Mouse (Mus musculus) bone marrow, adult 2 months (tissue): Measurements from ENCODE around the gene Gpc6.

Experiments used
- CTCF ChIP-seq: fragments of 200-500 bp; IDR thresholded peaks from 2 replicates; pipeline ENCODE4 v1.5.1; 2011; ENCODE audit warnings: low read length, control low read depth; ENCODE audit not compliant: control insufficient read depth, insufficient read depth
- POLR2A ChIP-seq: fragments of 200-500 bp; IDR thresholded peaks from 2 replicates; pipeline ENCODE4 v1.6.1; 2011; ENCODE audit warnings: low read depth, mild to moderate bottlenecking, control low read depth, low read length, borderline replicate concordance; ENCODE audit not compliant: control insufficient read depth

DNA sequence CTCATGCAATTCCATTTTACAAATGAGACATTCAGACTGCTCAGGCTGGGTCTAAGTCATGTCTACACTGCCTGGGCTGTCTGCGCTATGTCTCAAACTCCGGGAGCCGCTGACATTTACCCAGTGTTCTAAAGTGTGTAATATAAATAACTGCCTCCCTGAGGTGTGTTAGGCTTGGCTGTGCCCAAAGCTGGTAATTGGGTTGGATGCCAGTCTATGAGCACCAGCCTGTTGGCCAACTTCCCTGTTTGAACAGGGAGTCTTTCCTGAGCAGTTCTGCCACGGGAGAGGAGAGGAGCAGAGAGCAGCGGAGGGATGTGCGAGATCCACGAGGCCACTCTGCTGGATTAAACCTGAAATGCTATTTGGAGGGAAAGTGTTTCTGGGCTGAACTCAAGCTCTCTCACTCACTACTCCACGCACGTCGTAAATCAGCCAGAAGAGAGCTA is 785.4 kb downstream of the Gpc6 start:
- TF ChIP-seq POLR2A (no peak), CTCF (no peak)
